ENCODE assay signal across 1 mouse cellular context in the genomic region with DNA sequence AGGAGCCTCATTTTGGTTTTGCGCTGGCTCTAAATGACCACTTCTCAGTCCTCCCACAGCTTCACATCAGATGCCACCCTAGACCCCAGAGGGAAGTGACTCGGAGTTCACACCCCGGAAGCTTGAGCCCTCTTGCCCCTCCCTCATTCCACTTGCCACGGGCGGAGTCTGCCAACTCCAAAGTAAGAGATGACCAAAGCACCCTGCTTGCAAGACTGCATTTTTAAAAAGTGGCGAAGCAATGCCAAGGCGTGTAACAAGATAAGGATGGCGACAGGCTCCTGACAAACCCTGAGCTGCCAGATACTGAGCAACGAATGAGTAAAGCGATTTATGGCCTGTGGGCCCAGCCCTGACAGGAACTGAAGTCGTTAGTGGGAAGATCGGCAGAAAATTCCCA.
TF ChIP-seq lines count a peak whose summit lies in the region.

No protein-coding gene starts in this region.

TF ChIP-seq in MEL, 35 proteins besides CTCF, POLR2A, EP300 and RAD21 (continued from another document):
- TF ChIP-seq SIN3A (IDR thresholded peaks at IDR 0.05; ENCODE audit: low read length) (peak; percentile 43; the same call in 1 of the 2 replicates), ZNF384 (IDR thresholded peaks at IDR 0.05; ENCODE audit: low read depth, low read length) (no peak), MYB (IDR thresholded peaks at IDR 0.05; ENCODE audit: low read depth, low read length) (no peak), TBP (IDR thresholded peaks at IDR 0.05; ENCODE audit: low read depth, low read length) (no peak; the same call in 1 of the 2 replicates), ELF1 (IDR thresholded peaks at IDR 0.05; ENCODE audit: low read depth, low read length) (peak; percentile 62; the same call in 1 of the 2 replicates), JUND (IDR thresholded peaks at IDR 0.05; ENCODE audit: low read depth, low read length) (no peak), MAZ (IDR thresholded peaks at IDR 0.05; ENCODE audit: low read depth, low read length) (peak; percentile 56; the same call in 1 of the 2 replicates), MXI1 (IDR thresholded peaks at IDR 0.05; ENCODE audit: low read depth, low read length) (no peak), NELFE (IDR thresholded peaks at IDR 0.05; ENCODE audit: low read depth, low read length) (peak; percentile 48; the same call in 1 of the 2 replicates), RCOR1 (IDR thresholded peaks at IDR 0.05; ENCODE audit: low read depth, low read length) (no peak), HCFC1 (IDR thresholded peaks at IDR 0.05; ENCODE audit: low read depth, low read length) (0 out of 2 replicates have a peak, but pooled peaks have one; percentile 49), SMC3 (IDR thresholded peaks at IDR 0.05; ENCODE audit: low read depth, low read length) (no peak), USF2 (IDR thresholded peaks at IDR 0.05; ENCODE audit: borderline replicate concordance in 1 of 2, insufficient read depth in 1 of 2, low read depth in 1 of 2, low read length in 2 of 2) (no peak), ZMIZ1 (IDR thresholded peaks at IDR 0.05; ENCODE audit: low read depth, low read length) (0 out of 2 replicates have a peak, but pooled peaks have one; percentile 49), E2F4 (IDR thresholded peaks at IDR 0.05; ENCODE audit: borderline replicate concordance, low read depth, low read length) (no peak), MYC (IDR thresholded peaks at IDR 0.05; ENCODE audit: low read depth, low read length) (no peak), POLR2AphosphoS5 (IDR thresholded peaks at IDR 0.05; ENCODE audit: borderline replicate concordance, low read depth, low read length) (no peak), TCF12 (IDR thresholded peaks at IDR 0.05; ENCODE audit: low read depth, low read length) (no peak; the same call in 1 of the 2 replicates), BHLHE40 (IDR thresholded peaks at IDR 0.05; ENCODE audit: borderline replicate concordance, low read depth, low read length) (no peak), POLR2AphosphoS2 (IDR thresholded peaks at IDR 0.05; ENCODE audit: low read length) (no peak), NRF1 (IDR thresholded peaks at IDR 0.05; ENCODE audit: insufficient read depth, low read depth, low read length, poor library complexity, severe bottlenecking) (no peak), GABPA (IDR thresholded peaks at IDR 0.05; ENCODE audit: low read depth, low read length) (no peak), KAT2A (conservative IDR thresholded peaks at IDR 0.05; ENCODE audit: low read depth, low read length) (no peak), CHD1 (IDR thresholded peaks at IDR 0.05; ENCODE audit: low read depth, low read length) (no peak), USF1 (IDR thresholded peaks at IDR 0.05; ENCODE audit: low read depth, low read length) (no peak), MAFK (IDR thresholded peaks at IDR 0.05; ENCODE audit: borderline replicate concordance, low read depth, low read length) (no peak), TAL1 (IDR thresholded peaks at IDR 0.05; ENCODE audit: low read length) (no peak; the same call in 1 of the 2 replicates), MEF2A (IDR thresholded peaks at IDR 0.05; ENCODE audit: extremely low read depth, insufficient replicate concordance, low read depth, low read length, poor library complexity, severe bottlenecking) (no peak), CHD2 (IDR thresholded peaks at IDR 0.05; ENCODE audit: low read length) (no peak), UBTF (IDR thresholded peaks at IDR 0.05; ENCODE audit: borderline replicate concordance, insufficient read depth, low read depth, low read length) (no peak), ZC3H11A (IDR thresholded peaks at IDR 0.05; ENCODE audit: low read depth, low read length) (no peak)
